Mouse (Mus musculus): ENCODE measurements around the gene Fnip1. TPM values are rescaled to one million over a fixed set of nuclear protein-coding genes. Genes with fewer than 3 reads are reported as not detected.
A peak's percentile ranks its signal among the peaks of the same experiment; 100 is the strongest.
"Not testable (repeated sequence)": the region's sequence is repeated elsewhere in the genome, so short reads cannot be mapped to it uniquely, and the experiment has no call there.

The Fnip1 gene
- total RNA-seq, 2 experiments from 2014 or later, result 31.7 to 33.8 TPM

- intact Hi-C loops (cut with DNase I); DNase-seq: not testable (repeated sequence)
These were observed 12.8 kb downstream of the Fnip1 start for GRCm38 (mm10) chr11:54450757-54451156.

GRCm38 (mm10) chr11:54454516-54454915, 16.5 kb downstream of the Fnip1 start:
- intact Hi-C loops (cut with DNase I), result no loop called here
- no peak for DNase-seq

- intact Hi-C loops (cut with DNase I), result no loop called here
- peak in 1 of 2 experiments; percentile 34 for DNase-seq
These were observed 18.9 kb downstream of the Fnip1 start for GRCm38 (mm10) chr11:54456875-54457274.

GRCm38 (mm10) chr11:54458168-54458567, 20.2 kb downstream of the Fnip1 start:
- intact Hi-C loops (cut with DNase I), result no loop called here
- no peak for DNase-seq

- DNase-seq, result no peak
- intact Hi-C loops (cut with DNase I), result no loop called here
These were observed 26.7 kb downstream of the Fnip1 start for GRCm38 (mm10) chr11:54464557-54465244.

- no peak for DNase-seq
- intact Hi-C loops (cut with DNase I), result no loop called here
These were observed 34.2 kb downstream of the Fnip1 start for GRCm38 (mm10) chr11:54472231-54472630.

- intact Hi-C loops (cut with DNase I), result no loop called here
- no peak for DNase-seq
These were observed 40.4 kb downstream of the Fnip1 start for GRCm38 (mm10) chr11:54478414-54478813.

- intact Hi-C loops (cut with DNase I), result no loop called here
- no peak for DNase-seq
These were observed 48.0 kb downstream of the Fnip1 start for GRCm38 (mm10) chr11:54486041-54486440.

GRCm38 (mm10) chr11:54491946-54492558, 54.1 kb downstream of the Fnip1 start:
- no peak for DNase-seq
- intact Hi-C loops (cut with DNase I), result no loop called here

- no peak for DNase-seq
- intact Hi-C loops (cut with DNase I), result no loop called here
These were observed 54.6 kb downstream of the Fnip1 start for GRCm38 (mm10) chr11:54492559-54492958.

- intact Hi-C loops (cut with DNase I), result no loop called here
- no peak for DNase-seq
These were observed 61.8 kb downstream of the Fnip1 start for GRCm38 (mm10) chr11:54499838-54500237.

GRCm38 (mm10) chr11:54502546-54503245, 64.7 kb downstream of the Fnip1 start:
- peak; percentile 11 to 13 for DNase-seq
- intact Hi-C loops (cut with DNase I), result no loop called here

GRCm38 (mm10) chr11:54513584-54513983, 75.6 kb downstream of the Fnip1 start:
- no peak for DNase-seq
- intact Hi-C loops (cut with DNase I), result no loop called here

- DNase-seq, result peak in 1 of 2 experiments; percentile 12
These were observed 84.0 kb downstream of the Fnip1 start for GRCm38 (mm10) chr11:54521927-54522528.

GRCm38 (mm10) chr11:54522529-54523430, 84.8 kb downstream of the Fnip1 start, which contains the start of gene Rapgef6:
Gene Rapgef6, plus strand, starts transcription at chr11:54522847.
- intact Hi-C loops (cut with DNase I), result loop anchor here (5.0 kb wide), 1 partner anchor 85 kb away; the partner anchor contains the start of gene Fnip1
- DNase-seq, result peak; percentile 98 to 99

More at GRCm38 (mm10) chr11:54521927-54522528, 84.0 kb downstream of the Fnip1 start:
- intact Hi-C loops (cut with DNase I), result loop anchor here (5.0 kb wide), 1 partner anchor 85 kb away; the partner anchor contains the start of gene Fnip1

- intact Hi-C loops (cut with DNase I), result loop anchor here (5.0 kb wide), 1 partner anchor 86 kb away; the partner anchor contains the start of gene Fnip1
- no peak for DNase-seq
These were observed 85.5 kb downstream of the Fnip1 start for GRCm38 (mm10) chr11:54523431-54524001.

- intact Hi-C loops (cut with DNase I), result no loop called here
- no peak for DNase-seq
These were observed 90.0 kb downstream of the Fnip1 start for GRCm38 (mm10) chr11:54528002-54528401.

- intact Hi-C loops (cut with DNase I), result loop anchor here (5.0 kb wide), 1 partner anchor 173 kb away; no protein-coding TSS in a partner anchor
- peak; percentile 44 to 67 for DNase-seq
These were observed 92.4 kb downstream of the Fnip1 start for GRCm38 (mm10) chr11:54530391-54530790.

GRCm38 (mm10) chr11:54530916-54531315, 92.9 kb downstream of the Fnip1 start:
- intact Hi-C loops (cut with DNase I), result loop anchor here (5.0 kb wide), 1 partner anchor 174 kb away; no protein-coding TSS in a partner anchor
- no peak for DNase-seq

Measured in heart, postnatal 14 days (tissue).